Mouse (Mus musculus) stomach, embryonic 15.5 days (tissue): ENCODE data around the gene Hras. TPM values are rescaled to one million over a fixed set of nuclear protein-coding genes. Genes with fewer than 3 reads are reported as not detected.
A peak's percentile ranks its signal among the peaks of the same experiment; 100 is the strongest.

Experiments used
- ATAC-seq: fragments of 200-750 bp; cut with Nextera tagmentation; 2 replicates; pipeline ENCODE4 v1.8.0; 2017; ENCODE audit warnings: low read depth, moderate number of reproducible peaks, moderate TSS enrichment; ENCODE audit not compliant: insufficient read depth, low FRiP score
- H3K27ac ChIP-seq: fragments of 300-500 bp; sonication (generic); 2 replicates; pipeline ENCODE4 v1.5.1; 2015; ENCODE audit warnings: mild to moderate bottlenecking, inconsistent platforms
- H3K27me3 ChIP-seq: fragments of 300-500 bp; sonication (generic); replicated peaks from 2 replicates; pipeline ENCODE4 v1.6.1; 2015; ENCODE audit warnings: inconsistent platforms
- H3K36me3 ChIP-seq: fragments of 300-500 bp; sonication (generic); 2 replicates; pipeline ENCODE4 v1.6.1; 2015; ENCODE audit warnings: inconsistent platforms
- H3K4me1 ChIP-seq: fragments of 300-500 bp; sonication (generic); 2 replicates; pipeline ENCODE4 v1.6.1; 2015; ENCODE audit warnings: inconsistent platforms
- H3K4me2 ChIP-seq: fragments of 300-500 bp; sonication (generic); 2 replicates; pipeline ENCODE4 v1.6.1; 2015; ENCODE audit warnings: mild to moderate bottlenecking, inconsistent platforms
- H3K4me3 ChIP-seq: fragments of 300-500 bp; sonication (generic); replicated peaks from 2 replicates; pipeline ENCODE4 v1.5.1; 2015; ENCODE audit warnings: inconsistent platforms
- H3K9ac ChIP-seq: fragments of 300-500 bp; sonication (generic); 2 replicates; pipeline ENCODE4 v1.6.1; 2015; ENCODE audit warnings: inconsistent platforms
- H3K9me3 ChIP-seq: fragments of 300-500 bp; sonication (generic); 2 replicates; pipeline ENCODE4 v1.6.1; 2016; ENCODE audit warnings: inconsistent platforms
- WGBS: fragments of 180-500 bp; shearing (Covaris S2); methylation state at CpG from one replicate; pipeline ENCODE4 v1.1.7; 2015; 5-methylcytosine and 5-hydroxymethylcytosine counted together
- polyA plus RNA-seq: library from polyadenylated mRNA; unstranded; fragments of >200 nt; fragmentation: Nextera tagmentation; extraction: Ambion mirVana; gene quantifications from 2 replicates; pipeline ENCODE4 v1.2.1, GENCODE M21; 2015

Hras gene
- polyA plus RNA-seq: 113 and 123 TPM in 2 replicates

- WGBS: 0% methylated on average over 35 of the region's 39 CpGs
- Histone ChIP-seq H3K4me3 (peak within 1 kb of the TSS; percentile 92), H3K27ac (peak within 1 kb of the TSS; percentile 91), H3K9me3 (no peaks in the 10 kb centered on the region), H3K4me2 (peak within 1 kb of the TSS; percentile 98), H3K27me3 (no peaks in the 10 kb centered on the region), H3K9ac (peak within 1 kb of the TSS; percentile 92), H3K4me1 (peaks cover 25% of the 10 kb centered on the region), H3K36me3 (peaks cover 28% of the 10 kb centered on the region)
- peak; percentile 94 for ATAC-seq
Measured at GRCm38 (mm10) chr7:141193948-141194347, at the start of gene Hras, which contains the start of gene Lrrc56. Hras (minus strand) TSS chr7:141194005. Lrrc56 (plus strand) TSS chr7:141194157.

GRCm38 (mm10) chr7:141231551-141231950, 37.7 kb upstream of the Hras start:
- H3K27ac ChIP-seq: no peak overlapping the region
- ATAC-seq: no peak
- no peaks in the 10 kb centered on the region for H3K9me3 ChIP-seq
- H3K4me3 ChIP-seq: no peak overlapping the region
- H3K4me1 ChIP-seq: peaks cover 22% of the 10 kb centered on the region
- 88% methylated on average over 10 of the region's 10 CpGs for WGBS
- H3K36me3 ChIP-seq: peaks cover 47% of the 10 kb centered on the region
- H3K9ac ChIP-seq: no peak overlapping the region
- H3K27me3 ChIP-seq: no peaks in the 10 kb centered on the region
- H3K4me2 ChIP-seq: no peak overlapping the region

- WGBS: 95% methylated on average over 3 of the region's 3 CpGs
- Histone ChIP-seq H3K4me3 (no peak overlapping the region), H3K36me3 (peaks cover 44% of the 10 kb centered on the region), H3K9ac (no peak overlapping the region), H3K4me2 (no peak overlapping the region), H3K27ac (no peak overlapping the region), H3K9me3 (no peaks in the 10 kb centered on the region), H3K27me3 (no peaks in the 10 kb centered on the region), H3K4me1 (peaks cover 22% of the 10 kb centered on the region)
- no peak for ATAC-seq
Measured at GRCm38 (mm10) chr7:141231111-141231510, 37.3 kb upstream of the Hras start.

GRCm38 (mm10) chr7:141230570-141230969, 36.8 kb upstream of the Hras start:
- no peak for ATAC-seq
- Histone ChIP-seq H3K4me3 (0 out of 2 replicates have a peak overlapping the region, but pooled peaks have one; percentile 3), H3K9me3 (no peaks in the 10 kb centered on the region), H3K4me2 (peak overlapping the region; percentile 75; the same call in 1 of the 2 replicates), H3K27ac (no peak overlapping the region), H3K9ac (no peak overlapping the region), H3K4me1 (peaks cover 22% of the 10 kb centered on the region), H3K36me3 (peaks cover 40% of the 10 kb centered on the region), H3K27me3 (no peaks in the 10 kb centered on the region)
- 88% methylated on average over 4 of the region's 4 CpGs for WGBS

- H3K27ac ChIP-seq: no peak overlapping the region
- H3K36me3 ChIP-seq: peaks cover 32% of the 10 kb centered on the region
- peak overlapping the region; percentile 96; the same call in 1 of the 2 replicates for H3K9ac ChIP-seq
- H3K4me2 ChIP-seq: peak overlapping the region; percentile 75
- no peaks in the 10 kb centered on the region for H3K9me3 ChIP-seq
- peaks cover 22% of the 10 kb centered on the region for H3K4me1 ChIP-seq
- ATAC-seq: no peak
- 44% methylated on average over 6 of the region's 6 CpGs for WGBS
- no peaks in the 10 kb centered on the region for H3K27me3 ChIP-seq
- peak overlapping the region; percentile 98 for H3K4me3 ChIP-seq
Measured at GRCm38 (mm10) chr7:141229702-141230101, 35.9 kb upstream of the Hras start.

- Histone ChIP-seq H3K27me3 (no peaks in the 10 kb centered on the region), H3K9me3 (no peaks in the 10 kb centered on the region), H3K4me2 (peak within 1 kb of the TSS; percentile 75), H3K4me3 (peak within 1 kb of the TSS; percentile 98), H3K4me1 (peaks cover 22% of the 10 kb centered on the region), H3K27ac (peak within 1 kb of the TSS; percentile 93), H3K9ac (peak within 1 kb of the TSS; percentile 96), H3K36me3 (peaks cover 20% of the 10 kb centered on the region)
- WGBS: under 1% methylated on average over 76 of the region's 76 CpGs
- ATAC-seq: peak; percentile 90
Measured at GRCm38 (mm10) chr7:141228279-141229067, 34.7 kb upstream of the Hras start, which contains the start of gene Phrf1. Phrf1 (plus strand) TSS chr7:141228784.

GRCm38 (mm10) chr7:141227796-141228195, 34.0 kb upstream of the Hras start:
- H3K4me1 ChIP-seq: peaks cover 23% of the 10 kb centered on the region
- peak overlapping the region; percentile 50 for H3K4me2 ChIP-seq
- peaks cover 13% of the 10 kb centered on the region for H3K36me3 ChIP-seq
- no peak for ATAC-seq
- no peak overlapping the region for H3K4me3 ChIP-seq
- 73% methylated on average over 4 of the region's 4 CpGs for WGBS
- H3K9ac ChIP-seq: no peak overlapping the region
- H3K9me3 ChIP-seq: no peaks in the 10 kb centered on the region
- H3K27me3 ChIP-seq: no peaks in the 10 kb centered on the region
- H3K27ac ChIP-seq: no peak overlapping the region

- no peak overlapping the region for H3K4me2 ChIP-seq
- H3K9ac ChIP-seq: no peak overlapping the region
- ATAC-seq: no peak
- H3K27me3 ChIP-seq: no peaks in the 10 kb centered on the region
- H3K4me3 ChIP-seq: no peak overlapping the region
- no peak overlapping the region for H3K27ac ChIP-seq
- 84% methylated on average over 6 of the region's 6 CpGs for WGBS
- peaks cover 32% of the 10 kb centered on the region for H3K4me1 ChIP-seq
- 0 out of 2 replicates have a peak, but pooled peaks cover 6% of the 10 kb centered on the region for H3K36me3 ChIP-seq
- no peaks in the 10 kb centered on the region for H3K9me3 ChIP-seq
Measured at GRCm38 (mm10) chr7:141226535-141226934, 32.7 kb upstream of the Hras start.

- Histone ChIP-seq H3K9me3 (no peaks in the 10 kb centered on the region), H3K9ac (no peak overlapping the region)
- 79% methylated on average over 4 of the region's 4 CpGs for WGBS
Measured at GRCm38 (mm10) chr7:141222696-141223215, 29.0 kb upstream of the Hras start.

GRCm38 (mm10) chr7:141222126-141222467, 28.3 kb upstream of the Hras start:
- Histone ChIP-seq H3K27me3 (no peaks in the 10 kb centered on the region), H3K27ac (peak overlapping the region; percentile 93), H3K36me3 (no peaks in the 10 kb centered on the region), H3K4me1 (peaks cover 45% of the 10 kb centered on the region), H3K4me3 (peak overlapping the region; percentile 62), H3K9me3 (no peaks in the 10 kb centered on the region), H3K9ac (no peak overlapping the region), H3K4me2 (peak overlapping the region; percentile 83)
- 6% methylated on average over 8 of the region's 8 CpGs for WGBS
- no peak for ATAC-seq

More at GRCm38 (mm10) chr7:141222696-141223215, 29.0 kb upstream of the Hras start:
- ATAC-seq: no peak
- Histone ChIP-seq H3K4me2 (peak overlapping the region; percentile 83), H3K27ac (peak overlapping the region; percentile 93), H3K36me3 (no peaks in the 10 kb centered on the region), H3K4me3 (no peak overlapping the region; the same call in 1 of the 2 replicates), H3K27me3 (no peaks in the 10 kb centered on the region), H3K4me1 (peaks cover 39% of the 10 kb centered on the region)

- 4% methylated on average over 44 of the region's 44 CpGs for WGBS
- peak; percentile 97 for ATAC-seq
- Histone ChIP-seq H3K36me3 (no peaks in the 10 kb centered on the region), H3K9me3 (no peaks in the 10 kb centered on the region), H3K4me1 (peaks cover 51% of the 10 kb centered on the region), H3K27me3 (no peaks in the 10 kb centered on the region), H3K4me2 (peak overlapping the region; percentile 83), H3K4me3 (peak overlapping the region; percentile 62), H3K9ac (peak overlapping the region; percentile 84), H3K27ac (peak overlapping the region; percentile 93)
Measured at GRCm38 (mm10) chr7:141221249-141222125, 27.7 kb upstream of the Hras start.
